Mouse (Mus musculus): ENCODE measurements around the gene Pgpep1. TPM values are rescaled to one million over a fixed set of nuclear protein-coding genes. Genes with fewer than 3 reads are reported as not detected.

The Pgpep1 gene
- 33.0 and 35.2 TPM in 2 replicates for polyA plus RNA-seq (2012; ENCODE audit: insufficient read depth, insufficient read length, missing spikeins)

DNA sequence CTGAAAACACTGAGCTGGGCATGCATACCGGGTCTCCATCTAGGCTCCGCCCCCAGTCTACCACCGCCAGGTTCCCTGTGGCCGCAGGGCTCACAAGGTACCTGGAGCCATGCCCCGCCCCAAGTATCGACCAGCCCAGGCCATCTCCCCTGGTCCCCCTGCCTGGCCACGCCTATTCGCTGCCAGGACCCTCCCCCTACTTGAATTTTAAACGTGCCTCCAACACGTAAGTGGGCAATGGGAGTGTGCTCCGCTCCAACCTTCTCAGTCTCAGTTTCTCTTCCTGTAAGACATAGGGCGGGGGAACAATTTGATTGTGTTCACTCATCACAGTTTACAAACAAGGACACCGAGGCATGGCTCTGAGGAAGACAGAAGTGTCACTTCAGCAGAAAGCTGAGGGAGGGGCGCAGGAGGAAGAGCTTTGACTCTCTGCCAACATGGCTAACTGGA is at the start of gene Pgpep1:
Gene Pgpep1 (minus strand): TSS at position 116 of the 453 bp plus-strand sequence.
- Histone ChIP-seq H3K4me1 (ENCODE audit: control insufficient read depth, insufficient read depth, low read length) (peaks cover 20% of the 10 kb centered on the region), H3K4me3 (ENCODE audit: insufficient read depth, low read length) (peak within 1 kb of the TSS; percentile 94), H3K27ac (ENCODE audit: insufficient read depth, low read depth, low read length) (peak within 1 kb of the TSS; percentile 53)
- TF ChIP-seq POLR2A (IDR thresholded peaks at IDR 0.05; ENCODE audit: borderline replicate concordance, low read depth, low read length) (no peak), CTCF (IDR thresholded peaks at IDR 0.05; ENCODE audit: low read depth, low read length) (no peak)

DNA sequence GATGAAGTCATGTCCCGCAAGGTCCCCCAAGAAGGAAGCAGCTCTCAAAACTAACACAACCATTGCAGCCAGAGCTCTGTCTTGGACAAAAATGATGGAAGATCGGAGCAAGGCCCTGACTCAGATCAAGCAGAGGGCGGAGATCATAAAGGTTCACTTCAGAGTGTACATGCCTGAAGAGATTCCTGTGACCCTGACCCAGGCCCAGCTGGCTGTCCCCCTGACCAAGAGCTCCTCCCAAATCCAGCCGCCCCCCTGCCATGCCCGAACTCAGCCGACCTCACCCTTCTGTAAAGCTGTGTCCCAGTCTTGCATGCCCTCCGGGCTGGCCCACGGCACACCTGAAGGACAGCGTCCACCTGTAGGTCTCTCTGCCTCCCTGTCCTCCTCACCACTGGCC is 49.6 kb upstream of the Pgpep1 start:
- TF ChIP-seq POLR2A (IDR thresholded peaks at IDR 0.05; ENCODE audit: borderline replicate concordance, low read depth, low read length) (no peak), CTCF (IDR thresholded peaks at IDR 0.05; ENCODE audit: low read depth, low read length) (no peak)
- Histone ChIP-seq H3K4me1 (ENCODE audit: control insufficient read depth, insufficient read depth, low read length) (0 out of 2 replicates have a peak, but pooled peaks cover 2% of the 10 kb centered on the region), H3K27ac (ENCODE audit: insufficient read depth, low read depth, low read length) (no peak overlapping the region), H3K4me3 (ENCODE audit: insufficient read depth, low read length) (no peak overlapping the region)

DNA sequence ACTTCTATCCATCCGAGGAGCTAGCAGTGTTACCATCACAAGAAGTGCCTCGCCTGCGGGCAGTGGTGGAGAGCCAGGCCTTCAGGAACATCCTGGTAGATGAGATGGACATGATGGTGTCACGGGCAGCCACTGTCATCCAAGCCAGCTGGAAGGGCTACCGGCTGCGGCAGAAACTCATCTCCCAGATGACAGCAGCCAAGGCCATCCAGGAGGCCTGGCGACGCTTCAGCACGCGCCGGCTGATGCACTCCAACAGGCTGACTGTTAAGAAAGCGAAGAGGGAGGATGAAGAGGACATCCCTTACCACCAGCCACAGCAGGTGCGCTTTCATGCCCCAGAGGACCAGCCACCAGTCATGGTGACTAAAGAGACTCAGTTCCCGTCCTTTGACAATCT is 48.1 kb upstream of the Pgpep1 start:
- Histone ChIP-seq H3K4me1 (ENCODE audit: control insufficient read depth, insufficient read depth, low read length) (0 out of 2 replicates have a peak, but pooled peaks cover 2% of the 10 kb centered on the region), H3K4me3 (ENCODE audit: insufficient read depth, low read length) (no peak overlapping the region), H3K27ac (ENCODE audit: insufficient read depth, low read depth, low read length) (no peak overlapping the region)
- TF ChIP-seq POLR2A (IDR thresholded peaks at IDR 0.05; ENCODE audit: borderline replicate concordance, low read depth, low read length): no peak
- no peak for TF ChIP-seq CTCF (IDR thresholded peaks at IDR 0.05; ENCODE audit: low read depth, low read length)

DNA sequence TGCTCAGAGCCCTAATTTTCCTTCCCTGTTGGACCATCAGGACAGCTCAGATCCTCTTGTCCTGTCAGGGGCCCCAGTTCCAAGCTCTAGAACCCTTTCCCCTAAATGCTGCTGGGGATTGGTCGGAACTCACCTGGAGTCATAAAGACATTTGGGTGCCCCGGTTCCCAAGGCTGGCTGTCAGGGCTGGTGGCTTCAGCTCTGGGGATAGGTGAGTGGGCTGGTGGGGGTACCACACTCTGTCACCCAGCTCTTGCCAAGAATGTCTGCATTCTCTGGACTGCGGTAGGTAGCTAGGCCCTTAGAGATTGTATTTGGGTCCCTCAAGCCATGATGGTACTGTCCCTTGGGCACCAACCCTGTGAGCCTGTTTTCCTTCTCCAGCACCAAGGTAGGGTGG is 43.1 kb upstream of the Pgpep1 start, which contains the start of gene Iqcn:
Gene Iqcn (plus strand): TSS at position 171 of the 400 bp plus-strand sequence.
- TF ChIP-seq CTCF (IDR thresholded peaks at IDR 0.05; ENCODE audit: low read depth, low read length): no peak
- TF ChIP-seq POLR2A (IDR thresholded peaks at IDR 0.05; ENCODE audit: borderline replicate concordance, low read depth, low read length): no peak
- peaks cover 9% of the 10 kb centered on the region for H3K4me1 ChIP-seq (ENCODE audit: control insufficient read depth, insufficient read depth, low read length)
- H3K4me3 ChIP-seq (ENCODE audit: insufficient read depth, low read length): no peak within 1 kb of the TSS
- no peak within 1 kb of the TSS for H3K27ac ChIP-seq (ENCODE audit: insufficient read depth, low read depth, low read length)

DNA sequence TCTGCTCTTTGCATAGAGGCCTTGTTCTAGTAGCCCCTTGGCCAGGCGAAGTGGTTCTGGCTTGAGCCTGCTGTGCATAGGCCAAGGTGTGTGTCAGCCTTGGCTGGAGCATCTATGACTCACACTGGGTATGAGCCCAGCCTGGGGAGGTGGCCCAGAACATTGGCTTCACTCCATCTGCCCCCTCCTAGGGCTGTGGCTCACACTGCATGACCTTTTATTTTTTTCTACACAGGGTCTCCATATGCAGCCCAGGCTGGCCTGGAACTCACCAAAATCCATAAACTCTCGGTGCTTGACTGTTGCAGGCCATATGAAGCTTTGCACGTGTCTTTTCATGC is 42.6 kb upstream of the Pgpep1 start:
- Histone ChIP-seq H3K4me1 (ENCODE audit: control insufficient read depth, insufficient read depth, low read length) (peaks cover 12% of the 10 kb centered on the region), H3K4me3 (ENCODE audit: insufficient read depth, low read length) (no peak overlapping the region), H3K27ac (ENCODE audit: insufficient read depth, low read depth, low read length) (no peak overlapping the region)
- no peak for TF ChIP-seq CTCF (IDR thresholded peaks at IDR 0.05; ENCODE audit: low read depth, low read length)
- TF ChIP-seq POLR2A (IDR thresholded peaks at IDR 0.05; ENCODE audit: borderline replicate concordance, low read depth, low read length): no peak

DNA sequence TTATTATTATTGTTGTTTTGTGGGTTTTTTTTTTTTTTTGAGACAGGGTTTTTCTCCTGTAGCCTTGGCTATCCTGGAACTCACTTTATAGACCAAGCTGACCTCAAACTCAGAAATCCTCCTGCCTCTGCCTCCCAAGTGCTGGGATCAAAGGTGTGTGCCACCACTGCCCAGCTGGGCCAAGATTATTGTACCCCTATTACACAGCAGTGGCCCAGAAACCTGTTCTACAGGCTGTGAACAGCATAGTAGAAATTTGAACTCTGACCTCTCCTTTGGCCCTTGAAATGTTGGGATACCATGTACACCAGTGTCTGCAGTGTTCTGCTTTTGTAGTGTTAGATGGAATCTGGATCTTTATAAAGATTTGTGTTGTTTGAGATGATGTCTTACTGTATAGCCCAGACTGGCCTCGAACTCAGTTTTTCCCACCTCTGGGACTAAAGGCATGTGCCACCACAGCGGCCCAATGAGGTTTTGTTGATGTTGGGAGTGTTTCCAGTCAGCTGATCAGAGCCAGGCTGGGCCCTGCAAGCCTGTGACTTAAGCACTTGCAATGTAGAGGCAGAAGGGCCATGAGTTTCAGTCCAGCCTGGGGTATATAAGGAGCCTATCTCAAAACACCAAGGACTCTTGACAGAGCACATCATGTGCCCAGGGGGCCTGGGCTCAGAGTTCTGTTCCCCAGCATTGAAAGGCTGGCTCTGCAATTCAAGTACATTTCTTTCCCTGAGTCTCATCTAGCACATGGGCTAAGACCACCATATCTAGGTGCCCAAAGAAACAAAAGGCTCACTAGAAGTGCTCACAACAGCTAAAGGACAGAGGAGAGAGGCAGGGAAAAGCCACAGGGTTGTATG is 42.0 kb upstream of the Pgpep1 start:
- TF ChIP-seq POLR2A (IDR thresholded peaks at IDR 0.05; ENCODE audit: borderline replicate concordance, low read depth, low read length): no peak
- no peak for TF ChIP-seq CTCF (IDR thresholded peaks at IDR 0.05; ENCODE audit: low read depth, low read length)
- Histone ChIP-seq H3K4me3 (ENCODE audit: insufficient read depth, low read length) (no peak overlapping the region), H3K4me1 (ENCODE audit: control insufficient read depth, insufficient read depth, low read length) (peaks cover 18% of the 10 kb centered on the region), H3K27ac (ENCODE audit: insufficient read depth, low read depth, low read length) (no peak overlapping the region)

DNA sequence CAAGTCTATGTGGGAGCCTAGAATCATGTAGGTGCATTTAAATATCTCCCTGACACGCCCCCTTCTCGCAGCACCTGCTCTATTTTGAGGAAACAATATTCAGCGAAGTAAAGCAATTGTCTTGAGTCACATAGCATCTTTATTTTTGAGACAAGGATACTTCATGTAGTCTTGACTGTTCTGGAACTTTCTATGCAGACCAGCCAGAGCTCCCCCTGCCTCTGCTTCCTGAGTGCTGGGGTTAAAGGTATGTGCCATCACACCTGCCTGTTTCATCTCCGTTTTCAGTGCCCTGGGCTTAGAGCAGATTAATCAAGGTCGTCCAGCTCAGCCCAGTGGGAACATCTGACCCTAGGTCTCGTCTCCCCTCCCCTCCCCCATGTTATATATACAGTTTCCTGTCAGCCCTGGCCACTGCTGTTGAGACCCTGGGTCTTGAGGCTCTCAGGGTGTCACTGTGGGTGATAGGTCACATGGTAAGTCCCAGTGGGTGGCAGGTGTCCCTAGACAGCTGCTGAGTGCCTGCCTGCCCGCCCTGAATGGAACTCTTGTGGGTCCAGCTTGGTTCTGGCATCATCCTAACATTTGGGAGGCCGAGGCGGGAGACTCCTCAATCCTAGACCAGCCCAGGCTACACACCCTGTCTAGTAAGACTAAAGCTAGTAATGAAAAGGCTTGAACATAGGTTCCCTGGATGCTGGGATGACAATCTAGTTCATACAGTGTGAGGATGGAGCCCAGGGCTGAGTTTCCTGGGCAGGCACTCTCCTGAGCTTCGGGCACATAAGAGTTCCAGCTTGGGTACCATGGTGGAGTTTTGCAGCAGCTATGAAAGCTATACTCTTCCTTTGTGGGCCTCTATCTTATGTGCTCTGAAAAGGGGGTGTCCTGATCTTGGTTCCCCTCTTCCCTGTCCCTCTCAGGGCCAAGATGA is 41.1 kb upstream of the Pgpep1 start:
- Histone ChIP-seq H3K4me3 (ENCODE audit: insufficient read depth, low read length) (peak overlapping the region; percentile 59), H3K27ac (ENCODE audit: insufficient read depth, low read depth, low read length) (peak overlapping the region; percentile 97)
- TF ChIP-seq POLR2A (IDR thresholded peaks at IDR 0.05; ENCODE audit: borderline replicate concordance, low read depth, low read length) (no peak), CTCF (IDR thresholded peaks at IDR 0.05; ENCODE audit: low read depth, low read length) (no peak)

DNA sequence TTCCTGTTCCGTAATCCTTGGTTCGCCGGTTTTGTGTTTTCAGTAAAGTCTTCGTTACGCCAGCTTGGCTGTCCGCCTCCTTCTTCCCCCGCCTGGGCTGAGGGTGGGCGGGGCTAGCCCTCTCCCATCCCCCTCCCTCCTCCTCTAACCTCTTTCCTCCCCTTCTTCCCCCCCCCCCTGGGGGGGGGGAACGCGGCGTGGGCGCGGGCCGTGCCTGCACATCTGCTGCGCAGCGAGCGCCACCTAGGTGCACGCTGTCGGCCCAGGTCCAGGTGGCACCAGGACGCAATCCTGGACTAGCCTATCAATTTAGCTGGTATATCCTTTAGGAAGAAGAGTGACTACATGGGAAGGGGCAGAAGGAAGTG is 40.4 kb upstream of the Pgpep1 start:
- peak overlapping the region; percentile 97 for H3K27ac ChIP-seq (ENCODE audit: insufficient read depth, low read depth, low read length)
- peaks cover 30% of the 10 kb centered on the region for H3K4me1 ChIP-seq (ENCODE audit: control insufficient read depth, insufficient read depth, low read length)
- peak overlapping the region; percentile 99 for H3K4me3 ChIP-seq (ENCODE audit: insufficient read depth, low read length)
- TF ChIP-seq POLR2A (IDR thresholded peaks at IDR 0.05; ENCODE audit: borderline replicate concordance, low read depth, low read length): no peak
- peak; percentile 50 for TF ChIP-seq CTCF (IDR thresholded peaks at IDR 0.05; ENCODE audit: low read depth, low read length)

More for the DNA sequence above, 41.1 kb upstream of the Pgpep1 start:
- H3K4me1 ChIP-seq (ENCODE audit: control insufficient read depth, insufficient read depth, low read length): peaks cover 22% of the 10 kb centered on the region

DNA sequence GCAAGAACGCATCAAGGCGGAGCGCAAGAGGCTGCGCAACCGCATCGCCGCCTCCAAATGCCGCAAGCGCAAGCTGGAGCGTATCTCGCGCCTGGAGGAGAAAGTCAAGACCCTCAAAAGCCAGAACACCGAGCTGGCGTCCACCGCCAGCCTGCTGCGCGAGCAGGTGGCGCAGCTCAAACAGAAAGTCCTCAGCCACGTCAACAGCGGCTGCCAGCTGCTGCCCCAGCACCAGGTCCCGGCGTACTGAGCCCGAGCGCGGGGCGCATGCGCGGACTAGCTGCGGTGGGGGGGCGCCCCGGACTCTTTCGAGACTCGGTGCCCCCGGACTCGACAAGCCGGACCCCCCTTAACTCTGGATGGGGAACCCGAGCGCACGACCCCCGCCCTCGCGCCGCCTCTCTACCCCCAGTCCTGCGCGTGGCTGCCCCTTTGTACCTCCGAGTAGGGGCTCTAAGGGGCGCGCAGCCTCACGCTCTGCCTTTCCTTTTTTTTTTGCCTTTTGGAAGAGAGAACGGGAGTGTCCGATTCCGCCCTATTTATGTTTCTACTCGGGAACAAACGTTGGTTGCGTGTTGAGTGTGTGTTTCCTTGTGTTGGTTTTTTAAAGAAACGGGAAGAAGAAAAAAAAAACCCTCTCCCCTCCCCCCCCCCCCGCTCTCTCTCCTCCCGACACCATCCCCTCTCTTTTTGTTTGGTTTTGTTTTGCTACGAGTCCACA is 39.8 kb upstream of the Pgpep1 start:
- TF ChIP-seq POLR2A (IDR thresholded peaks at IDR 0.05; ENCODE audit: borderline replicate concordance, low read depth, low read length): no peak
- no peak for TF ChIP-seq CTCF (IDR thresholded peaks at IDR 0.05; ENCODE audit: low read depth, low read length)
- Histone ChIP-seq H3K27ac (ENCODE audit: insufficient read depth, low read depth, low read length) (peak overlapping the region; percentile 97), H3K4me1 (ENCODE audit: control insufficient read depth, insufficient read depth, low read length) (peaks cover 32% of the 10 kb centered on the region), H3K4me3 (ENCODE audit: insufficient read depth, low read length) (peak overlapping the region; percentile 99)

Measured in bone marrow macrophage, adult 2 months (primary cell).